7 mouse cellular contexts compared by ENCODE assay signal in genomic region chr13:43784725-43785711, GRCm38 (mm10). TPM values are rescaled to one million over a fixed set of nuclear protein-coding genes. Genes with fewer than 3 reads are reported as not detected.
DNase-seq lines count a peak whose midpoint lies in the region; ATAC-seq lines count a peak whose summit lies in the region.

TSS of gene Cd83 (plus strand) at chr13:43784775.

- H3K27ac ChIP-seq in intestine, embryonic 16.5 days (ENCODE audit: low read length): no peak within 1 kb of the TSS; the same call in 1 of the 2 replicates
- H3K27ac ChIP-seq in limb, embryonic 12.5 days: peak within 1 kb of the TSS; percentile 56; the same call in 1 of the 2 replicates
- H3K27ac ChIP-seq in midbrain, embryonic 13.5 days: peak within 1 kb of the TSS; percentile 35

- no peaks in the 10 kb centered on the region for H3K36me3 ChIP-seq in intestine, embryonic 16.5 days (ENCODE audit: control insufficient read depth, insufficient read depth, low read length)
- no peaks in the 10 kb centered on the region for H3K36me3 ChIP-seq in limb, embryonic 12.5 days
- no peaks in the 10 kb centered on the region for H3K36me3 ChIP-seq in midbrain, embryonic 13.5 days

- H3K4me2 ChIP-seq in intestine, embryonic 16.5 days (ENCODE audit: low read depth, low read length): peak within 1 kb of the TSS; percentile 96
- peak within 1 kb of the TSS; percentile 97 for H3K4me2 ChIP-seq in limb, embryonic 12.5 days
- peak within 1 kb of the TSS; percentile 97 for H3K4me2 ChIP-seq in midbrain, embryonic 13.5 days (replicated peaks)

- peak within 1 kb of the TSS; percentile 81 for H3K9ac ChIP-seq in intestine, embryonic 16.5 days (ENCODE audit: low read depth, low read length)
- peak within 1 kb of the TSS; percentile 79 for H3K9ac ChIP-seq in limb, embryonic 12.5 days (replicated peaks)
- peak within 1 kb of the TSS; percentile 77 for H3K9ac ChIP-seq in midbrain, embryonic 13.5 days (replicated peaks)

- peak; percentile 77 for ATAC-seq in intestine, embryonic 16.5 days
- peak; percentile 48 for ATAC-seq in limb, embryonic 12.5 days (ENCODE audit: insufficient number of reproducible peaks, insufficient read depth, low FRiP score, low TSS enrichment, low read depth)
- peak; percentile 75 for ATAC-seq in midbrain, embryonic 13.5 days

- peaks cover 5% of the 10 kb centered on the region; the same call in 1 of the 2 replicates for H3K27me3 ChIP-seq in intestine, embryonic 16.5 days (replicated peaks; ENCODE audit: control insufficient read depth, insufficient read depth, low read length)
- peaks cover 39% of the 10 kb centered on the region for H3K27me3 ChIP-seq in limb, embryonic 12.5 days
- peaks cover 30% of the 10 kb centered on the region for H3K27me3 ChIP-seq in midbrain, embryonic 13.5 days

- H3K9me3 ChIP-seq in intestine, embryonic 16.5 days (ENCODE audit: control insufficient read depth, low read length): no peaks in the 10 kb centered on the region
- H3K9me3 ChIP-seq in limb, embryonic 12.5 days: no peaks in the 10 kb centered on the region
- no peaks in the 10 kb centered on the region for H3K9me3 ChIP-seq in midbrain, embryonic 13.5 days

- WGBS in intestine, embryonic 16.5 days: 5% methylated on average over 71 of the region's 73 CpGs
- WGBS in limb, embryonic 12.5 days: 3% methylated on average over 73 of the region's 73 CpGs
- WGBS in midbrain, embryonic 13.5 days: 3% methylated on average over 66 of the region's 73 CpGs

- peak within 1 kb of the TSS; percentile 65 for H3K4me3 ChIP-seq in intestine, embryonic 16.5 days (ENCODE audit: low read length)
- H3K4me3 ChIP-seq in limb, embryonic 12.5 days (replicated peaks): peak within 1 kb of the TSS; percentile 62
- H3K4me3 ChIP-seq in midbrain, embryonic 13.5 days (replicated peaks): peak within 1 kb of the TSS; percentile 63

- H3K4me1 ChIP-seq in intestine, embryonic 16.5 days (ENCODE audit: control insufficient read depth, insufficient read depth, low read length): peaks cover 25% of the 10 kb centered on the region
- peaks cover 43% of the 10 kb centered on the region for H3K4me1 ChIP-seq in limb, embryonic 12.5 days (replicated peaks)
- peaks cover 21% of the 10 kb centered on the region for H3K4me1 ChIP-seq in midbrain, embryonic 13.5 days (replicated peaks)

- peak; percentile 91 for DNase-seq in adrenal gland, postnatal 14 days
- DNase-seq in embryo, embryonic 10 days (ENCODE audit: low spot score): peak; percentile 63
- DNase-seq in heart, adult 11 months: peak; percentile 99
- peak; percentile 78 to 84 for DNase-seq in spleen, adult 18-20 months

RNA-seq across cellular contexts. Expression of gene Cd83, which starts in this region (rescaled TPM):
- total RNA-seq in adrenal gland, postnatal 14 days (2021): 2.5 and 4.8 TPM in 2 replicates
- polyA plus RNA-seq in intestine, embryonic 16.5 days (2015; fragmentation: Nextera tagmentation; extraction: Ambion mirVana): 9.2 and 9.6 TPM in 2 replicates
- polyA plus RNA-seq in limb, embryonic 12.5 days (2016; fragmentation: Nextera tagmentation; extraction: Ambion mirVana): 13.2 and 14.2 TPM in 2 replicates
- 8.0 and 8.1 TPM in 2 replicates for polyA plus RNA-seq in midbrain, embryonic 13.5 days (2015; fragmentation: Nextera tagmentation; extraction: Ambion mirVana)
